Mouse (Mus musculus): ENCODE measurements at regions not wholly inside any gene's neighbourhood (a gene's known extent, or its start where the extent isn't known, plus 50 kb on each side); places are given as distances from the start of the nearest gene placed in this dataset.

GRCm38 (mm10) chr6:108921181-108921580, 92.7 kb downstream of the Edem1 start:
- TF ChIP-seq CTCF (IDR thresholded peaks at IDR 0.05; ENCODE audit: extremely low read depth, insufficient read depth, low read length), result no peak
- TF ChIP-seq POLR2A (IDR thresholded peaks at IDR 0.05; ENCODE audit: extremely low read depth, insufficient read depth, low read length), result no peak

All from cortical plate, adult 2 months (tissue).